Mouse (Mus musculus) stomach, postnatal 0 days (tissue): ENCODE measurements at regions not wholly inside any gene's neighbourhood (a gene's known extent, or its start where the extent isn't known, plus 50 kb on each side); places are given as distances from the start of the nearest gene placed in this dataset.

ENCODE experiments used
- CTCF ChIP-seq: IDR thresholded peaks from 2 replicates; pipeline ENCODE4 v1.5.1; 2016; ENCODE audit warnings: antibody characterized with exemption, low read depth, mild to moderate bottlenecking, moderate library complexity
- EP300 ChIP-seq: optimal IDR thresholded peaks from 2 replicates; pipeline ENCODE3; 2016; ENCODE audit warnings: antibody characterized with exemption

DNA sequence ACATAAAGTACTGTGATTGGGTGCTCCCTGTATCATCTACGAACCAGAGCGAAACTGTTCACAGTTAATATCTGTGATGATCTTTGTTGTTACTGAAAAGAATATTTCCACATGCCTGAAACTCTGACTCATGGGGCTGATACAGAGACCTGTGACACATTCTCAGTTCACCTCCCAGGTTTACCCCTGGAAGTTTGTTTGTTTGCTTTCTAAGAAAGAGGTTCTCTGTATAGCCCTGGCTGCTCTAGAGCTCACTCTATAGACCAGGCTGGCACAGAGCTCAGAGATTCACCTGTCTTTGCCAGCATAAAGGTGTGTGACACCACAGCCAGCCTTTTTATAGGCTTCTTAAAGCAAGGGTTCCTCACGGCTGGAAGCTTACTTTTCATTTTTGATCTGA, 182.6 kb upstream of the Pgrmc2 start:
- TF ChIP-seq CTCF (no peak), EP300 (no peak)
